Mouse (Mus musculus) lung, postnatal 0 days (tissue): ENCODE results near the gene Dnah7b. TPM values are rescaled to one million over a fixed set of nuclear protein-coding genes. Genes with fewer than 3 reads are reported as not detected.
A peak's percentile ranks its signal among the peaks of the same experiment; 100 is the strongest.
"Not testable (repeated sequence)": the region's sequence is repeated elsewhere in the genome, so short reads cannot be mapped to it uniquely, and the experiment has no call there.

ENCODE experiments used
- ATAC-seq: fragments of 200-750 bp; cut with Nextera tagmentation; 2 replicates; pipeline ENCODE4 v1.8.0; 2017; ENCODE audit warnings: moderate library complexity
- DNase-seq: peaks from one replicate; pipeline ENCODE4 v3.0.0-alpha.2; 2016; ENCODE audit warnings: low spot score
- H3K27ac ChIP-seq: fragments of 300-500 bp; sonication (generic); 2 replicates; pipeline ENCODE4 v1.5.1; 2014; ENCODE audit warnings: antibody characterized with exemption, mild to moderate bottlenecking, low read length, mixed read lengths
- H3K27me3 ChIP-seq: fragments of 300-500 bp; sonication (generic); replicated peaks from 2 replicates; pipeline ENCODE4 v1.6.1; 2014; ENCODE audit warnings: low read length, mixed read lengths; ENCODE audit not compliant: insufficient read depth
- H3K36me3 ChIP-seq: fragments of 300-500 bp; sonication (generic); 2 replicates; pipeline ENCODE4 v1.6.1; 2014; ENCODE audit warnings: low read length, mixed read lengths; ENCODE audit not compliant: insufficient read depth
- H3K4me1 ChIP-seq: fragments of 300-500 bp; sonication (generic); 2 replicates; pipeline ENCODE4 v1.6.1; 2014; ENCODE audit warnings: antibody characterized with exemption, low read depth, low read length, mixed read lengths; ENCODE audit not compliant: insufficient read depth
- H3K4me2 ChIP-seq: fragments of 300-500 bp; sonication (generic); replicated peaks from 2 replicates; pipeline ENCODE4 v1.6.1; 2014; ENCODE audit warnings: low read depth, mild to moderate bottlenecking, low read length, moderate library complexity, mixed read lengths
- H3K4me3 ChIP-seq: fragments of 300-500 bp; sonication (generic); 2 replicates; pipeline ENCODE4 v1.5.1; 2014; ENCODE audit warnings: low read depth, low read length
- H3K9ac ChIP-seq: fragments of 300-500 bp; sonication (generic); replicated peaks from 2 replicates; pipeline ENCODE4 v1.6.1; 2014; ENCODE audit warnings: low read depth, mild to moderate bottlenecking
- H3K9me3 ChIP-seq: fragments of 300-500 bp; sonication (generic); 2 replicates; pipeline ENCODE4 v1.6.1; 2016; ENCODE audit warnings: low read length, mixed read lengths
- CTCF ChIP-seq: IDR thresholded peaks from 2 replicates; pipeline ENCODE4 v1.5.1; 2016; ENCODE audit warnings: antibody characterized with exemption, mild to moderate bottlenecking
- EP300 ChIP-seq: IDR thresholded peaks from 2 replicates; pipeline ENCODE4 v1.6.1; 2016; ENCODE audit warnings: antibody characterized with exemption, mild to moderate bottlenecking, control low read depth
- WGBS: fragments of 180-500 bp; shearing (Covaris S2); extraction: QIAGEN DNeasy Blood & Tissue Kit; methylation state at CpG from one replicate; pipeline ENCODE4 v1.1.7; 2014; 5-methylcytosine and 5-hydroxymethylcytosine counted together
- polyA plus RNA-seq: library from polyadenylated mRNA; unstranded; fragments of >200 nt; fragmentation: Nextera tagmentation; extraction: Ambion mirVana; gene quantifications from 2 replicates; pipeline ENCODE4 v1.2.1, GENCODE M21; 2015

The Dnah7b gene
- polyA plus RNA-seq, 1 experiment from 2014 or later: 1.3 TPM

GRCm38 (mm10) chr1:46268841-46269240 is 202.7 kb downstream of the Dnah7b start:
- H3K9ac ChIP-seq, DNase-seq, H3K4me2 ChIP-seq, H3K27ac ChIP-seq, H3K27me3 ChIP-seq, H3K4me3 ChIP-seq, ATAC-seq, H3K9me3 ChIP-seq, H3K36me3 ChIP-seq, H3K4me1 ChIP-seq: not testable (repeated sequence)
- 54% methylated on average over 2 of the region's 2 CpGs for WGBS

- DNase-seq: peak; percentile 5
- H3K36me3 ChIP-seq: no peaks in the 10 kb centered on the region
- TF ChIP-seq EP300: no peak
- no peak for TF ChIP-seq CTCF
- H3K9ac ChIP-seq: no peak overlapping the region
- no peak overlapping the region for H3K27ac ChIP-seq
- no peaks in the 10 kb centered on the region for H3K9me3 ChIP-seq
- WGBS: 59% methylated on average over 12 of the region's 12 CpGs
- ATAC-seq: peak; percentile 37
- H3K4me2 ChIP-seq: no peak overlapping the region
- no peaks in the 10 kb centered on the region for H3K4me1 ChIP-seq
- no peaks in the 10 kb centered on the region for H3K27me3 ChIP-seq
- H3K4me3 ChIP-seq: no peak overlapping the region
These were observed 205.8 kb downstream of the Dnah7b start for GRCm38 (mm10) chr1:46271927-46272326.

- 67% methylated on average over 2 of the region's 2 CpGs for WGBS
- not testable (repeated sequence) for DNase-seq, H3K9ac ChIP-seq, H3K9me3 ChIP-seq, H3K27ac ChIP-seq, H3K36me3 ChIP-seq, H3K4me1 ChIP-seq, H3K4me3 ChIP-seq, H3K4me2 ChIP-seq, ATAC-seq, H3K27me3 ChIP-seq
These were observed 212.2 kb downstream of the Dnah7b start for GRCm38 (mm10) chr1:46278057-46278910.

GRCm38 (mm10) chr1:46278911-46279565 is 212.9 kb downstream of the Dnah7b start:
- not testable (repeated sequence) for H3K4me1 ChIP-seq, H3K4me2 ChIP-seq, H3K9me3 ChIP-seq, H3K9ac ChIP-seq, DNase-seq, H3K27ac ChIP-seq, H3K36me3 ChIP-seq, H3K4me3 ChIP-seq, H3K27me3 ChIP-seq, ATAC-seq
- 69% methylated on average over 1 of the region's 1 CpGs for WGBS

GRCm38 (mm10) chr1:46294451-46294850 is 228.3 kb downstream of the Dnah7b start:
- 87% methylated on average over 2 of the region's 2 CpGs for WGBS
- not testable (repeated sequence) for ATAC-seq, DNase-seq

GRCm38 (mm10) chr1:46325942-46326341 is 259.8 kb downstream of the Dnah7b start:
- not testable (repeated sequence) for H3K27me3 ChIP-seq, DNase-seq, H3K4me2 ChIP-seq, ATAC-seq, H3K9ac ChIP-seq, H3K36me3 ChIP-seq, H3K4me3 ChIP-seq, H3K9me3 ChIP-seq, H3K4me1 ChIP-seq, H3K27ac ChIP-seq

More at GRCm38 (mm10) chr1:46294451-46294850, 228.3 kb downstream of the Dnah7b start:
- not testable (repeated sequence) for H3K9ac ChIP-seq, H3K36me3 ChIP-seq, H3K27me3 ChIP-seq, H3K4me1 ChIP-seq, H3K4me3 ChIP-seq, H3K27ac ChIP-seq, H3K9me3 ChIP-seq, H3K4me2 ChIP-seq

- WGBS: 75% methylated on average over 3 of the region's 3 CpGs
- ATAC-seq, H3K9me3 ChIP-seq, H3K27ac ChIP-seq, H3K4me2 ChIP-seq, H3K9ac ChIP-seq, DNase-seq, H3K4me3 ChIP-seq, H3K27me3 ChIP-seq, H3K4me1 ChIP-seq, H3K36me3 ChIP-seq: not testable (repeated sequence)
These were observed 279.2 kb downstream of the Dnah7b start for GRCm38 (mm10) chr1:46345301-46345700.

- H3K4me1 ChIP-seq, ATAC-seq, H3K27me3 ChIP-seq, H3K36me3 ChIP-seq, H3K9me3 ChIP-seq, H3K4me3 ChIP-seq, H3K4me2 ChIP-seq, DNase-seq, H3K9ac ChIP-seq, H3K27ac ChIP-seq: not testable (repeated sequence)
- 90% methylated on average over 3 of the region's 3 CpGs for WGBS
These were observed 314.5 kb downstream of the Dnah7b start for GRCm38 (mm10) chr1:46380641-46381040.

- 58% methylated on average over 3 of the region's 4 CpGs for WGBS
These were observed 328.7 kb downstream of the Dnah7b start for GRCm38 (mm10) chr1:46394681-46395297.

More at GRCm38 (mm10) chr1:46394681-46395297, 328.7 kb downstream of the Dnah7b start:
- H3K4me1 ChIP-seq, H3K9ac ChIP-seq, H3K27me3 ChIP-seq, H3K9me3 ChIP-seq, ATAC-seq, H3K4me3 ChIP-seq, DNase-seq, H3K36me3 ChIP-seq, H3K27ac ChIP-seq, H3K4me2 ChIP-seq: not testable (repeated sequence)
